ENCODE assay signal across 9 mouse cellular contexts in the genomic region with DNA sequence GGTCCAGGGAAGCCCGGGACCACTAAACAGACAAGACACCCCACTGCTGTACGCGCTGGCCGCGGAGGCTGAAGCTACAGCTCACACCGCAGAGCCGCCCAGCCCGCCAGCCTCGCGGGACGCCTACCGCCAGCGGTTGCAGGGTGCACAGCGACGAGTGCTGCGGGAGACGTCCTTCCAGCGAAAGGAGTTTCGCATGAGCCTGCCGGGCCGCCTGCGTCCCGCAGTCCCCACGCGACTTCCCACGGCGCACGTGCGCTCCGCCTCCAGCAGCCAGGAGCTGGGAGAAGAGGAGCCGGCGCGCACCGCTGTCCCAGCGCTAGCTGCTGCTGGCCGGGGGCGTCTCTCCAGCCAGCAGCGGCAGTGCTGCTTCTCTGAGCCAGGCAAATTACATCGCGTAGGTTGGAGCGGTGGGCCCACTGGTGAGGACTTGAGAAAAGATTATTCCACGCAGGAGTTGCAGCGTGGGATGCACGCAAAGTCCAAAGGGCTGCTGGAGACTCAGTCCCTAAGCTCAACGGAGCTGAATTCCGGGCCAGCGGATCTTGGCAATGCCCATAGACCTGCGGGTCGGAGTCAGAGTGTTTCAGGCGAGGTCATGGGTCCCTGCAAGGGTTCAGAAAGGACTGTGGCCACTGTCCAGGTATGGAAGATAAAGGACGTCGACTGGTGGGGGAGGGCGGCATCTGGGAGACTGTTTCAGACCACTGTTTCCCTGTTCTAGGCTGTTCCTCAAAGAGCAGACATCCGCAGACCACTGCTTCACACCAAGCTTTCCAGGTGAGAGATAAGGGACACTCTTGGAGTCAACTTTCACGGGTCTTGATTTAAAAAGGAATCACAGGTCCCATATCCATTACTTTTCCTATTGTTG. TPM values are rescaled to one million over a fixed set of nuclear protein-coding genes. Genes with fewer than 3 reads are reported as not detected.
DNase-seq lines count a peak whose midpoint lies in the region; ATAC-seq lines count a peak whose summit lies in the region.
"Had no signal": no experiment of that assay in that cellular context is flagged by ENCODE, and none has a peak within 500 bp of the region (broad histone marks: within the 10 kb centered on the region; RNA-seq: fewer than 3 reads in every experiment).

No protein-coding gene starts in this region.

- no peak overlapping the region; the same call in 1 of the 2 replicates for H3K9ac ChIP-seq in forebrain, embryonic 15.5 days (replicated peaks)
- H3K9ac ChIP-seq in neural tube, embryonic 11.5 days (ENCODE audit: low read length) = 0 out of 2 replicates have a peak overlapping the region, but pooled peaks have one; percentile 3

- H3K36me3 ChIP-seq in forebrain, embryonic 15.5 days = no peaks in the 10 kb centered on the region
- no peaks in the 10 kb centered on the region for H3K36me3 ChIP-seq in neural tube, embryonic 11.5 days (ENCODE audit: control insufficient read depth, insufficient read depth, low read length)

- peak overlapping the region; percentile 84 for H3K4me2 ChIP-seq in forebrain, embryonic 15.5 days (replicated peaks)
- peak overlapping the region; percentile 54 for H3K4me2 ChIP-seq in neural tube, embryonic 11.5 days (ENCODE audit: low read depth)

- H3K27ac ChIP-seq in forebrain, embryonic 15.5 days (replicated peaks) = no peak overlapping the region
- H3K27ac ChIP-seq in neural tube, embryonic 11.5 days (ENCODE audit: low read depth, low read length) = no peak overlapping the region

- DNase-seq in gastrocnemius, postnatal 10 days = peak; percentile 39
- no peak for DNase-seq in gastrocnemius, adult 18-20 months (ENCODE audit: low spot score)
- DNase-seq in R1 (ENCODE audit: low read depth, low spot score) = peak; percentile 56
- peak; percentile 44 to 62 for DNase-seq in left cerebral cortex, postnatal 10 days (ENCODE audit: extremely low spot score in 1 of 2, low spot score in 2 of 2)
- peak; percentile 53 for DNase-seq in neural tube, embryonic 11.5 days (ENCODE audit: low spot score)
- DNase-seq in thymus, postnatal 25 days = no peak
- no peak for DNase-seq in gastrocnemius, postnatal 36 days

- ATAC-seq in forebrain, embryonic 15.5 days (replicated peaks) = no peak
- no peak for ATAC-seq in neural tube, embryonic 11.5 days (ENCODE audit: insufficient read depth, low FRiP score, low TSS enrichment)

- H3K4me1 ChIP-seq in forebrain, embryonic 15.5 days = peaks cover 17% of the 10 kb centered on the region
- H3K4me1 ChIP-seq in neural tube, embryonic 11.5 days (ENCODE audit: control insufficient read depth, insufficient read depth, low read length) = peaks cover 5% of the 10 kb centered on the region

- 6% methylated on average over 55 of the region's 55 CpGs for WGBS in forebrain, embryonic 15.5 days
- WGBS in neural tube, embryonic 11.5 days = 7% methylated on average over 55 of the region's 55 CpGs

- intact Hi-C loops in left cerebral cortex, postnatal 10 days (cut with DNase I) = no loop called here
- intact Hi-C loops in gastrocnemius, postnatal 36 days (cut with DNase I) = loop anchor here (10.0 kb wide), 1 partner anchor 271 kb away; no protein-coding TSS in a partner anchor

- H3K4me3 ChIP-seq in forebrain, embryonic 15.5 days = peak overlapping the region; percentile 41
- H3K4me3 ChIP-seq in neural tube, embryonic 11.5 days (ENCODE audit: low read depth, low read length) = peak overlapping the region; percentile 34

- H3K9me3 ChIP-seq in forebrain, embryonic 15.5 days = no peaks in the 10 kb centered on the region
- no peaks in the 10 kb centered on the region; the same call in 1 of the 2 replicates for H3K9me3 ChIP-seq in neural tube, embryonic 11.5 days (ENCODE audit: control insufficient read depth, low read length)

- H3K27me3 ChIP-seq in forebrain, embryonic 15.5 days = peaks cover 52% of the 10 kb centered on the region
- peaks cover 52% of the 10 kb centered on the region for H3K27me3 ChIP-seq in neural tube, embryonic 11.5 days (ENCODE audit: control insufficient read depth, insufficient read depth, low read length)

RNA-seq across cellular contexts. Expression of gene Gm9837, which starts 6.5 kb away (rescaled TPM):
- total RNA-seq in gastrocnemius, postnatal 10 days (2021) = not detected
- not detected for total RNA-seq in gastrocnemius, adult 18-20 months (2021)
- polyA plus RNA-seq in forebrain, embryonic 15.5 days (2015; fragmentation: Nextera tagmentation; extraction: Ambion mirVana) = not detected in 2 replicates
- not detected for total RNA-seq in left cerebral cortex, postnatal 10 days (2021)
- not detected in 2 replicates for polyA plus RNA-seq in neural tube, embryonic 11.5 days (2014; fragmentation: Nextera tagmentation; extraction: Ambion mirVana)
- not detected for total RNA-seq in gastrocnemius, postnatal 36 days (2021)
- polyA plus RNA-seq: frontal cortex, adult 2 months had no signal

RNA-seq across cellular contexts. Expression of gene Shroom1, which starts 6.8 kb away (rescaled TPM):
- total RNA-seq in gastrocnemius, postnatal 10 days (2021) = under 1 TPM; 0.45 to 0.54 TPM
- under 1 TPM; 0.71 to 0.73 TPM for total RNA-seq in gastrocnemius, adult 18-20 months (2021)
- 1.6 and 2.3 TPM in 2 replicates for polyA plus RNA-seq in forebrain, embryonic 15.5 days (2015; fragmentation: Nextera tagmentation; extraction: Ambion mirVana)
- 1 to 10 TPM; 3.4 to 4.5 TPM for total RNA-seq in left cerebral cortex, postnatal 10 days (2021)
- 1.5 and 3.1 TPM in 2 replicates for polyA plus RNA-seq in neural tube, embryonic 11.5 days (2014; fragmentation: Nextera tagmentation; extraction: Ambion mirVana)
- total RNA-seq in gastrocnemius, postnatal 36 days (2021) = under 1 TPM; 0.38 to 0.59 TPM

RNA-seq across cellular contexts. Expression of gene Gm10447, which starts 6.9 kb away (rescaled TPM):
- total RNA-seq in gastrocnemius, postnatal 10 days (2021) = not detected
- not detected for total RNA-seq in gastrocnemius, adult 18-20 months (2021)
- 0.08 TPM in 1 of 2 replicates, not detected in the other for polyA plus RNA-seq in forebrain, embryonic 15.5 days (2015; fragmentation: Nextera tagmentation; extraction: Ambion mirVana)
- total RNA-seq in left cerebral cortex, postnatal 10 days (2021) = not detected
- polyA plus RNA-seq in neural tube, embryonic 11.5 days (2014; fragmentation: Nextera tagmentation; extraction: Ambion mirVana) = not detected in 2 replicates
- total RNA-seq in gastrocnemius, postnatal 36 days (2021) = not detected

RNA-seq across cellular contexts. Expression of gene Gm9945, which starts 16.2 kb away (rescaled TPM):
- not detected for total RNA-seq in gastrocnemius, postnatal 10 days (2021)
- total RNA-seq in gastrocnemius, adult 18-20 months (2021) = not detected
- polyA plus RNA-seq in forebrain, embryonic 15.5 days (2015; fragmentation: Nextera tagmentation; extraction: Ambion mirVana) = 0.50 TPM in 1 of 2 replicates, not detected in the other
- 1 to 10 TPM; 1.1 to 2.1 TPM for total RNA-seq in left cerebral cortex, postnatal 10 days (2021)
- polyA plus RNA-seq in neural tube, embryonic 11.5 days (2014; fragmentation: Nextera tagmentation; extraction: Ambion mirVana) = not detected in 2 replicates
- total RNA-seq in gastrocnemius, postnatal 36 days (2021) = not detected

RNA-seq across cellular contexts. Expression of gene Sowaha, which starts 16.3 kb away (rescaled TPM):
- under 1 TPM; 0.23 to 0.27 TPM for total RNA-seq in gastrocnemius, postnatal 10 days (2021)
- total RNA-seq in gastrocnemius, adult 18-20 months (2021) = under 1 TPM; 0.07 TPM
- 1.8 and 1.9 TPM in 2 replicates for polyA plus RNA-seq in forebrain, embryonic 15.5 days (2015; fragmentation: Nextera tagmentation; extraction: Ambion mirVana)
- total RNA-seq in left cerebral cortex, postnatal 10 days (2021) = 10 to 100 TPM; 43.8 to 50.1 TPM
- polyA plus RNA-seq in neural tube, embryonic 11.5 days (2014; fragmentation: Nextera tagmentation; extraction: Ambion mirVana) = 0.12 and 0.17 TPM in 2 replicates
- under 1 TPM; 0.08 to 0.12 TPM for total RNA-seq in gastrocnemius, postnatal 36 days (2021)

Comparison
In these comparisons a context has a peak if more than half of its experiments do, and no peak if none do; other contexts are left out.
1. DNase-seq: peak in gastrocnemius, postnatal 10 days (single experiment), R1 (single experiment), left cerebral cortex, postnatal 10 days (2 of 2) and neural tube, embryonic 11.5 days (single experiment); none in gastrocnemius, adult 18-20 months (single experiment), thymus, postnatal 25 days (single experiment) and gastrocnemius, postnatal 36 days (0 of 2).